Mouse (Mus musculus) liver, embryonic 12.5 days (tissue): ENCODE results near the gene Abraxas2. TPM values are rescaled to one million over a fixed set of nuclear protein-coding genes. Genes with fewer than 3 reads are reported as not detected.

Source experiments
- ATAC-seq: fragments of 200-750 bp; cut with Nextera tagmentation; 2 replicates; pipeline ENCODE4 v1.8.0; 2017; ENCODE audit warnings: moderate number of reproducible peaks, mild to moderate bottlenecking, moderate library complexity
- H3K27ac ChIP-seq: fragments of 300-500 bp; sonication (generic); 2 replicates; pipeline ENCODE4 v1.5.1; 2016; ENCODE audit warnings: mild to moderate bottlenecking
- H3K27me3 ChIP-seq: fragments of 300-500 bp; sonication (generic); replicated peaks from 2 replicates; pipeline ENCODE4 v1.6.1; 2016; ENCODE audit warnings: mild to moderate bottlenecking, moderate library complexity
- H3K36me3 ChIP-seq: fragments of 300-500 bp; sonication (generic); 2 replicates; pipeline ENCODE4 v1.6.1; 2016; ENCODE audit warnings: mild to moderate bottlenecking, moderate library complexity
- H3K4me1 ChIP-seq: fragments of 300-500 bp; sonication (generic); 2 replicates; pipeline ENCODE4 v1.6.1; 2016
- H3K4me2 ChIP-seq: fragments of 300-500 bp; sonication (generic); 2 replicates; pipeline ENCODE4 v1.6.1; 2016; ENCODE audit warnings: mild to moderate bottlenecking, moderate library complexity
- H3K4me3 ChIP-seq: fragments of 300-500 bp; sonication (generic); 2 replicates; pipeline ENCODE4 v1.5.1; 2016; ENCODE audit warnings: mild to moderate bottlenecking, moderate library complexity
- H3K9ac ChIP-seq: fragments of 300-500 bp; sonication (generic); 2 replicates; pipeline ENCODE4 v1.6.1; 2016; ENCODE audit warnings: mild to moderate bottlenecking, moderate library complexity
- H3K9me3 ChIP-seq: fragments of 300-500 bp; sonication (generic); replicated peaks from 2 replicates; pipeline ENCODE4 v1.6.1; 2016; ENCODE audit warnings: mild to moderate bottlenecking, moderate library complexity
- whole genome bisulfite sequencing: fragments of 180-500 bp; shearing (Covaris S2); methylation state at CpG from one replicate; pipeline ENCODE4 v1.1.7; 2016; ENCODE audit not compliant: insufficient replicate concordance; 5-methylcytosine and 5-hydroxymethylcytosine counted together
- polyA plus RNA-seq: library from polyadenylated mRNA; unstranded; fragments of >200 nt; fragmentation: Nextera tagmentation; extraction: Ambion mirVana; gene quantifications from 2 replicates; pipeline ENCODE4 v1.2.1, GENCODE M21; 2016

Abraxas2 gene
- polyA plus RNA-seq, result 17.7 and 18.1 TPM in 2 replicates

GRCm38 (mm10) chr7:132859042-132859958 is at the start of gene Abraxas2:
Gene Abraxas2 (plus strand): TSS chr7:132859225.
- Histone ChIP-seq H3K27ac (peak within 1 kb of the TSS; percentile 87), H3K4me2 (peak within 1 kb of the TSS; percentile 85), H3K4me3 (peak within 1 kb of the TSS; percentile 93), H3K4me1 (peaks cover 37% of the 10 kb centered on the region), H3K9me3 (no peaks in the 10 kb centered on the region), H3K36me3 (no peaks in the 10 kb centered on the region), H3K27me3 (no peaks in the 10 kb centered on the region), H3K9ac (peak within 1 kb of the TSS; percentile 88)
- ATAC-seq, result peak; percentile 96
- under 1% methylated on average over 53 of the region's 53 CpGs for WGBS

GRCm38 (mm10) chr7:132809721-132810120 is 49.3 kb upstream of the Abraxas2 start:
- no peak overlapping the region for H3K4me3 ChIP-seq
- H3K36me3 ChIP-seq, result no peaks in the 10 kb centered on the region
- peaks cover 10% of the 10 kb centered on the region for H3K27me3 ChIP-seq
- peak overlapping the region; percentile 80 for H3K27ac ChIP-seq
- no peak for ATAC-seq
- 55% methylated on average over 6 of the region's 6 CpGs for WGBS
- no peaks in the 10 kb centered on the region for H3K9me3 ChIP-seq
- peaks cover 94% of the 10 kb centered on the region for H3K4me1 ChIP-seq
- H3K4me2 ChIP-seq, result peak overlapping the region; percentile 54
- peak overlapping the region; percentile 52; the same call in 1 of the 2 replicates for H3K9ac ChIP-seq

GRCm38 (mm10) chr7:132810368-132810767 is 48.7 kb upstream of the Abraxas2 start:
- H3K27ac ChIP-seq, result peak overlapping the region; percentile 80
- ATAC-seq, result no peak
- peak overlapping the region; percentile 52; the same call in 1 of the 2 replicates for H3K9ac ChIP-seq
- H3K36me3 ChIP-seq, result no peaks in the 10 kb centered on the region
- peak overlapping the region; percentile 98 for H3K4me2 ChIP-seq
- H3K4me1 ChIP-seq, result peaks cover 87% of the 10 kb centered on the region
- WGBS, result 50% methylated on average over 6 of the region's 6 CpGs
- H3K27me3 ChIP-seq, result peaks cover 10% of the 10 kb centered on the region
- no peak overlapping the region for H3K4me3 ChIP-seq
- H3K9me3 ChIP-seq, result no peaks in the 10 kb centered on the region

GRCm38 (mm10) chr7:132810879-132811278 is 48.1 kb upstream of the Abraxas2 start:
- Histone ChIP-seq H3K4me2 (peak overlapping the region; percentile 98), H3K4me3 (peak overlapping the region; percentile 70), H3K27me3 (peaks cover 10% of the 10 kb centered on the region), H3K9ac (peak overlapping the region; percentile 79; the same call in 1 of the 2 replicates), H3K9me3 (no peaks in the 10 kb centered on the region), H3K4me1 (peaks cover 82% of the 10 kb centered on the region), H3K36me3 (no peaks in the 10 kb centered on the region), H3K27ac (peak overlapping the region; percentile 83)
- ATAC-seq, result peak; percentile 72
- whole genome bisulfite sequencing, result 92% methylated on average over 1 of the region's 1 CpGs

GRCm38 (mm10) chr7:132811716-132812618 is 47.1 kb upstream of the Abraxas2 start:
- Histone ChIP-seq H3K4me2 (peak overlapping the region; percentile 98), H3K27ac (peak overlapping the region; percentile 83), H3K4me3 (peak overlapping the region; percentile 70), H3K36me3 (no peaks in the 10 kb centered on the region), H3K27me3 (peaks cover 10% of the 10 kb centered on the region), H3K9ac (peak overlapping the region; percentile 79), H3K4me1 (peaks cover 71% of the 10 kb centered on the region), H3K9me3 (no peaks in the 10 kb centered on the region)
- WGBS, result 4% methylated on average over 23 of the region's 23 CpGs
- ATAC-seq, result peak; percentile 22

GRCm38 (mm10) chr7:132812619-132813415 is 46.2 kb upstream of the Abraxas2 start:
- Histone ChIP-seq H3K27me3 (peaks cover 10% of the 10 kb centered on the region), H3K36me3 (no peaks in the 10 kb centered on the region), H3K4me1 (peaks cover 63% of the 10 kb centered on the region), H3K9ac (peak overlapping the region; percentile 79), H3K9me3 (no peaks in the 10 kb centered on the region), H3K27ac (peak overlapping the region; percentile 83), H3K4me3 (peak overlapping the region; percentile 70), H3K4me2 (peak overlapping the region; percentile 98)
- ATAC-seq, result peak; percentile 38
- under 1% methylated on average over 59 of the region's 59 CpGs for WGBS

- ATAC-seq, result peak; percentile 47
- H3K4me1 ChIP-seq, result peaks cover 55% of the 10 kb centered on the region
- peaks cover 10% of the 10 kb centered on the region for H3K27me3 ChIP-seq
- H3K4me3 ChIP-seq, result peak within 1 kb of the TSS; percentile 70
- no peaks in the 10 kb centered on the region for H3K9me3 ChIP-seq
- under 1% methylated on average over 80 of the region's 85 CpGs for WGBS
- H3K9ac ChIP-seq, result peak within 1 kb of the TSS; percentile 79
- H3K4me2 ChIP-seq, result peak within 1 kb of the TSS; percentile 98
- H3K27ac ChIP-seq, result peak within 1 kb of the TSS; percentile 83
- no peaks in the 10 kb centered on the region for H3K36me3 ChIP-seq
Observed at GRCm38 (mm10) chr7:132813416-132814088, 45.5 kb upstream of the Abraxas2 start, which contains the start of gene Fam53b. Gene Fam53b (minus strand): TSS chr7:132813886.

GRCm38 (mm10) chr7:132814089-132814450 is 45.0 kb upstream of the Abraxas2 start:
- Histone ChIP-seq H3K9ac (peak overlapping the region; percentile 79), H3K27ac (peak overlapping the region; percentile 83), H3K4me1 (peaks cover 50% of the 10 kb centered on the region), H3K9me3 (no peaks in the 10 kb centered on the region), H3K4me2 (peak overlapping the region; percentile 98), H3K4me3 (peak overlapping the region; percentile 70), H3K27me3 (peaks cover 10% of the 10 kb centered on the region), H3K36me3 (no peaks in the 10 kb centered on the region)
- WGBS, result 4% methylated on average over 7 of the region's 7 CpGs
- no peak for ATAC-seq

- Histone ChIP-seq H3K9me3 (no peaks in the 10 kb centered on the region), H3K36me3 (no peaks in the 10 kb centered on the region), H3K4me3 (no peak overlapping the region), H3K9ac (no peak overlapping the region), H3K4me1 (peaks cover 40% of the 10 kb centered on the region), H3K4me2 (no peak overlapping the region), H3K27ac (no peak overlapping the region), H3K27me3 (peaks cover 10% of the 10 kb centered on the region)
- WGBS, result 77% methylated on average over 5 of the region's 5 CpGs
- ATAC-seq, result no peak
Observed at GRCm38 (mm10) chr7:132815081-132815480, 43.9 kb upstream of the Abraxas2 start.

GRCm38 (mm10) chr7:132816528-132816927 is 42.5 kb upstream of the Abraxas2 start:
- WGBS, result 84% methylated on average over 2 of the region's 2 CpGs
- Histone ChIP-seq H3K4me1 (peaks cover 26% of the 10 kb centered on the region), H3K36me3 (no peaks in the 10 kb centered on the region), H3K9me3 (no peaks in the 10 kb centered on the region), H3K27me3 (peaks cover 10% of the 10 kb centered on the region), H3K9ac (no peak overlapping the region), H3K4me3 (no peak overlapping the region), H3K27ac (no peak overlapping the region), H3K4me2 (no peak overlapping the region)
- ATAC-seq, result no peak
